Mouse (Mus musculus) neural tube, embryonic 13.5 days (tissue): ENCODE measurements around the gene Zcchc2. TPM values are rescaled to one million over a fixed set of nuclear protein-coding genes. Genes with fewer than 3 reads are reported as not detected.

Experiments
- ATAC-seq: fragments of 200-750 bp; cut with Nextera tagmentation; 2 replicates; pipeline ENCODE4 v1.8.0; 2017; ENCODE audit warnings: low read depth, mild to moderate bottlenecking, moderate TSS enrichment, moderate library complexity
- H3K27ac ChIP-seq: fragments of 300-500 bp; sonication (generic); replicated peaks from 2 replicates; pipeline ENCODE4 v1.5.1; 2015; ENCODE audit warnings: moderate library complexity, mild to moderate bottlenecking, inconsistent platforms
- H3K27me3 ChIP-seq: fragments of 300-500 bp; sonication (generic); 2 replicates; pipeline ENCODE4 v1.6.1; 2015; ENCODE audit warnings: mild to moderate bottlenecking, inconsistent platforms
- H3K36me3 ChIP-seq: fragments of 300-500 bp; sonication (generic); 2 replicates; pipeline ENCODE4 v1.6.1; 2015; ENCODE audit warnings: mild to moderate bottlenecking, inconsistent platforms
- H3K4me1 ChIP-seq: fragments of 300-500 bp; sonication (generic); replicated peaks from 2 replicates; pipeline ENCODE4 v1.6.1; 2015; ENCODE audit warnings: inconsistent platforms
- H3K4me2 ChIP-seq: fragments of 300-500 bp; sonication (generic); 2 replicates; pipeline ENCODE4 v1.6.1; 2015; ENCODE audit warnings: inconsistent platforms, mild to moderate bottlenecking, moderate library complexity
- H3K4me3 ChIP-seq: fragments of 300-500 bp; sonication (generic); 2 replicates; pipeline ENCODE4 v1.5.1; 2015; ENCODE audit warnings: mild to moderate bottlenecking, inconsistent platforms
- H3K9ac ChIP-seq: fragments of 300-500 bp; sonication (generic); 2 replicates; pipeline ENCODE4 v1.6.1; 2015; ENCODE audit warnings: moderate library complexity, mild to moderate bottlenecking, inconsistent platforms
- H3K9me3 ChIP-seq: fragments of 300-500 bp; sonication (generic); 2 replicates; pipeline ENCODE4 v1.6.1; 2016; ENCODE audit warnings: inconsistent platforms
- WGBS: fragments of 180-500 bp; shearing (Covaris S2); methylation state at CpG from one replicate; pipeline ENCODE4 v1.1.7; 2015; 5-methylcytosine and 5-hydroxymethylcytosine counted together
- polyA plus RNA-seq: library from polyadenylated mRNA; unstranded; fragments of >200 nt; fragmentation: Nextera tagmentation; extraction: Ambion mirVana; gene quantifications from 2 replicates; pipeline ENCODE4 v1.2.1, GENCODE M21; 2015

Gene Zcchc2
- 1.4 and 1.7 TPM in 2 replicates for polyA plus RNA-seq

GRCm38 (mm10) chr1:105990138-105990821 is at the start of gene Zcchc2:
Gene Zcchc2 (plus strand): TSS chr1:105990406.
- peak within 1 kb of the TSS; percentile 88 for H3K9ac ChIP-seq
- H3K9me3 ChIP-seq = no peaks in the 10 kb centered on the region
- no peaks in the 10 kb centered on the region for H3K36me3 ChIP-seq
- peaks cover 3% of the 10 kb centered on the region for H3K27me3 ChIP-seq
- peak within 1 kb of the TSS; percentile 85 for H3K4me3 ChIP-seq
- peak; percentile 96 for ATAC-seq
- H3K4me1 ChIP-seq = peaks cover 32% of the 10 kb centered on the region
- 0% methylated on average over 51 of the region's 83 CpGs for WGBS
- peak within 1 kb of the TSS; percentile 94 for H3K27ac ChIP-seq
- H3K4me2 ChIP-seq = peak within 1 kb of the TSS; percentile 100

DNA sequence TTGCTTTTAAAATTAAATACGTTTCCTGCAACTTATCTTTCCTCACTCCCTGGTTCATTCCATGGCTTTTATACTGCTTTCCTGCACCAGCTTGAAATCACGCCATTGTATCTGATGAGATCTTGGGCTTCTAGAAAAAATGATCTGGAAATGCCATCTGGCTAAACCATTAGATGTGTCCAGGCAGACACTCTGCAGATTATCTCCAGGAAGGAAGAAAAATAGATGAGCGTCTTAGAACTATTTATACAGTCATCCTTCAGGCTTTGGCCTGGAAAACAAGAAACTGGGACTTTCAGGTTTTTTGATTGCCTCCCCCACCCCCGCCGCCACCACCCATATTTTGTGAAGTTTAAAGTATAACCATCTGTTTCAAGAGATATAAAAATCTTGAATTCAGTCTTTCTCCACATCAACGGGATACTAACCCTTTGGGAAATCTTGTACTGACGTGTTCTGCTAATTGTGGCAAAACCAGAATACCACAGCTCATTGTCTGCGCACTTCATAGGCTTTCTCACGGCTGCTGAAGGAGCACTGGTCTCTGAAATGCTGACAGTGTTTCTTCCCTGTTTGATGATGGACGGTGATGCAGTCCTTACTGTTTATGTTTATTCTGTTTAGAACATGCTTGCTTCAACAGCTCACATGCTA is 45.2 kb upstream of the Zcchc2 start:
- Histone ChIP-seq H3K27me3 (no peaks in the 10 kb centered on the region), H3K4me2 (no peak overlapping the region), H3K27ac (no peak overlapping the region), H3K9me3 (no peaks in the 10 kb centered on the region), H3K4me1 (no peaks in the 10 kb centered on the region), H3K4me3 (no peak overlapping the region), H3K9ac (no peak overlapping the region), H3K36me3 (no peaks in the 10 kb centered on the region)
- WGBS = 82% methylated on average over 10 of the region's 10 CpGs
- no peak for ATAC-seq

- H3K27me3 ChIP-seq = no peaks in the 10 kb centered on the region
- WGBS = 74% methylated on average over 13 of the region's 13 CpGs
- H3K36me3 ChIP-seq = no peaks in the 10 kb centered on the region
- no peaks in the 10 kb centered on the region for H3K4me1 ChIP-seq
- H3K9ac ChIP-seq = no peak overlapping the region
- no peaks in the 10 kb centered on the region for H3K9me3 ChIP-seq
- no peak overlapping the region for H3K4me3 ChIP-seq
- no peak; the same call in 1 of the 2 replicates for ATAC-seq
- no peak overlapping the region for H3K27ac ChIP-seq
- no peak overlapping the region for H3K4me2 ChIP-seq
Measured at GRCm38 (mm10) chr1:105946581-105947540, 43.3 kb upstream of the Zcchc2 start.

GRCm38 (mm10) chr1:105948352-105948751 is 41.9 kb upstream of the Zcchc2 start:
- Histone ChIP-seq H3K9ac (no peak overlapping the region), H3K4me1 (no peaks in the 10 kb centered on the region), H3K36me3 (no peaks in the 10 kb centered on the region), H3K9me3 (no peaks in the 10 kb centered on the region), H3K27ac (no peak overlapping the region), H3K4me3 (no peak overlapping the region), H3K27me3 (no peaks in the 10 kb centered on the region), H3K4me2 (no peak overlapping the region)
- WGBS = 85% methylated on average over 6 of the region's 6 CpGs
- no peak for ATAC-seq

DNA sequence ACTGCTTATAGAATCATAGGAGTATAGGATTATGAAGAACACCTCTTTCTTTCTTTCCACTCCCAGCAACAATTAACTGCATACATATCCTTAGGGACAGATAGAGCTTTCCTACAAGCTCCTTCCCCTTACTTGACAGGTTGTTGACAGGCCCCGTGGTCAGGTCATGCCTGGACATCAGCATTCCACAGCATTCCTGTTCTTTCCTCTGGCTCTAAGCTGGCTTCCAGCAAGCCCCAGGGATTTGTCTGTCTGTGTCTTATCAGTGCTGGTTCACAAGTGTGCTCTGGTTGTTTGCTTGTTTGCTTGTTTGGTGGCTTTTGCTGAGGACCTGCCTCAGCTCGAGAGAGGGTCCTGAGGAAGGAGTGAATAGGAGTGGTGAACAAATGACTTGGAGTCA is 36.6 kb upstream of the Zcchc2 start:
- WGBS = 78% methylated on average over 2 of the region's 2 CpGs
- ATAC-seq = no peak
- no peaks in the 10 kb centered on the region for H3K9me3 ChIP-seq
- no peaks in the 10 kb centered on the region for H3K36me3 ChIP-seq
- no peaks in the 10 kb centered on the region for H3K27me3 ChIP-seq
- H3K9ac ChIP-seq = no peak overlapping the region
- no peak overlapping the region for H3K4me2 ChIP-seq
- no peak overlapping the region for H3K4me3 ChIP-seq
- no peaks in the 10 kb centered on the region for H3K4me1 ChIP-seq
- H3K27ac ChIP-seq = no peak overlapping the region

DNA sequence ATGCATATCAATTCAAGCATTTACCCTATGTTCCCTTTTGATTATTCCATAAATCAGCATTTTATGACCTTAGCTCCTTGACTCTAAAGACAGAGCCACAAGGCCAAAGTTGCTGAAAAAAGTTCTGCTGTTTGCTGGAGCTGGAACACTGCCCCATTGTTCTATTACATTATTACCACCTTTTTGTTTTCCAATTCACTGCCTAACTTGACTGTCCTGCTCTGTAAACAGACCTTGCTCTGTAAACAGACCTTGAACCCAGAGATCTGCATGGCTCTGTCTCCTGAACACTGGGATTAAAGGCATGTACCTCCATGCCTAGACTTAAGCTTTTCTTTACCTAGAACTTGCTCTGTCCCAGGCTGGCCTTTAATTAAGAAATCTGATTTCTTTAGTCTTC is 36.2 kb upstream of the Zcchc2 start:
- H3K4me1 ChIP-seq = no peaks in the 10 kb centered on the region
- H3K9me3 ChIP-seq = no peaks in the 10 kb centered on the region
- ATAC-seq = no peak
- H3K27me3 ChIP-seq = no peaks in the 10 kb centered on the region
- no peaks in the 10 kb centered on the region for H3K36me3 ChIP-seq
- no peak overlapping the region for H3K9ac ChIP-seq
- no peak overlapping the region for H3K27ac ChIP-seq
- no peak overlapping the region for H3K4me2 ChIP-seq
- no peak overlapping the region for H3K4me3 ChIP-seq

DNA sequence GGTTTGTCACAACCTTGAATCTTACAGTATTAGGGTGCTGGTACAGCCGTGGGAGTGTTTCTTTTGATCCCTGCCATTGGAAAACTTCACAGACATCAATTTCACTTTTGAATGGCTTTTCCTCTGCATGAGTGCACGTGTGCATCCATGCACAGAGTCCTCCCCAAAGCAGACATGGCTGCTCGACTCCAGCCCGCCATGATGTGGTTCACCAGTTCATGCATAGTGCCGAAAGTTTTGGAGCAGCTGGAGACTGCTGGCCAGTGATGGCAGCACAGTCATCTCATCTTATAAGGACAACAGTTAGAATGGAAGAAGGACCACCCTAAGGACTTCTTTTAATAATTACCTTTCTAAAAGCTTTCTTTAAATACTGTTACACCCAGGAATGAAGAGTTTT is 34.1 kb upstream of the Zcchc2 start:
- Histone ChIP-seq H3K27ac (no peak overlapping the region), H3K4me1 (no peaks in the 10 kb centered on the region), H3K4me2 (no peak overlapping the region), H3K27me3 (no peaks in the 10 kb centered on the region), H3K9me3 (no peaks in the 10 kb centered on the region), H3K9ac (no peak overlapping the region), H3K36me3 (no peaks in the 10 kb centered on the region), H3K4me3 (no peak overlapping the region)
- no peak for ATAC-seq
- WGBS = 65% methylated on average over 5 of the region's 5 CpGs

DNA sequence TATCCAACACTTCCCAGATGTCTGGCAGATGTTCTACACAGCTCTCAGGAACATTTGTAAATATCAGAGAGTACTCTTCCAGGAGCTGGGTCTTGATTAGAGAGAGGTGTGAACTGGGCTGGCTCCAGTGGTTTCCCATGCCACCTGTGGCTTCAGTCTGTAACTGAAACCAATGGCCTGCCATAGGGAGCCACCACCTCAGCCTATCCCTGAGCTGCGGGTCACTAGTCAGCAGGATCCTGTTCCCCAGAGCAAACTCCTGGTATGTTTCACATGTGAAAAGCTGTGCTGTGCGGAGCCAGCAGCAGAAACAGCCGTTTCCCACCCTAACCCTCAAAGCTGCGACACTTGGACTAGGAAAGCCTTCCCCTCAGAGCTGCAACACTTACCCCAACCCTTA is 28.7 kb upstream of the Zcchc2 start:
- Histone ChIP-seq H3K9ac (no peak overlapping the region), H3K9me3 (no peaks in the 10 kb centered on the region), H3K27me3 (no peaks in the 10 kb centered on the region), H3K4me3 (no peak overlapping the region), H3K27ac (no peak overlapping the region), H3K36me3 (no peaks in the 10 kb centered on the region), H3K4me1 (no peaks in the 10 kb centered on the region), H3K4me2 (no peak overlapping the region)
- ATAC-seq = no peak
- 75% methylated on average over 4 of the region's 4 CpGs for WGBS

GRCm38 (mm10) chr1:105962084-105962818 is 28.0 kb upstream of the Zcchc2 start:
- ATAC-seq = no peak
- no peaks in the 10 kb centered on the region for H3K4me1 ChIP-seq
- no peaks in the 10 kb centered on the region for H3K27me3 ChIP-seq
- no peaks in the 10 kb centered on the region for H3K9me3 ChIP-seq
- no peak overlapping the region for H3K9ac ChIP-seq
- no peak overlapping the region for H3K4me2 ChIP-seq
- H3K36me3 ChIP-seq = no peaks in the 10 kb centered on the region
- H3K27ac ChIP-seq = no peak overlapping the region
- 72% methylated on average over 7 of the region's 7 CpGs for WGBS
- H3K4me3 ChIP-seq = no peak overlapping the region

DNA sequence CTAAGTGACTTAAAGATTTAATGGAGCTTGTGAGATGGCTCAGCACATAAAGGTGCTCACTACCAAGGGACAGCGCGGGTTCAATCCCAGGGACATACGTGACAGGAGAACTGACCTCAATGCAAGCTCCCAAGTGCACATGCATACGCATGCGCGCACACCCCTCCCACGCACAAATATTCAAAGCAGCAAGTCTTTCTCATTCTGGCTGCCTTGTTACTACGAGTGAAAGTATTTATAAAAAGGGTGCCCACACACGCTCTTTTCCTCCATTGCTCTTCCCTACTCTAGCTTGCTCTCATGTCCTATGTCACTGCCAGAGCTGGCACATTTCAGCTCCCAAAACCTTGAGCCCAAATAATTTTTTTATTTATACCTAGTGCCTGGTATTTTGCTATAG is 27.4 kb upstream of the Zcchc2 start:
- Histone ChIP-seq H3K4me3 (no peak overlapping the region), H3K36me3 (no peaks in the 10 kb centered on the region), H3K9ac (no peak overlapping the region), H3K4me1 (no peaks in the 10 kb centered on the region), H3K27me3 (no peaks in the 10 kb centered on the region), H3K4me2 (no peak overlapping the region), H3K9me3 (no peaks in the 10 kb centered on the region), H3K27ac (no peak overlapping the region)
- ATAC-seq = no peak
- 95% methylated on average over 9 of the region's 9 CpGs for WGBS

- Histone ChIP-seq H3K27me3 (no peaks in the 10 kb centered on the region), H3K4me3 (no peak overlapping the region), H3K27ac (no peak overlapping the region), H3K4me2 (no peak overlapping the region), H3K9me3 (no peaks in the 10 kb centered on the region), H3K4me1 (no peaks in the 10 kb centered on the region), H3K36me3 (no peaks in the 10 kb centered on the region), H3K9ac (no peak overlapping the region)
- 71% methylated on average over 4 of the region's 4 CpGs for WGBS
- ATAC-seq = no peak
Measured at GRCm38 (mm10) chr1:105964514-105964913, 25.7 kb upstream of the Zcchc2 start.
